ENCODE assay signal across 16 mouse cellular contexts in genomic region chr5:13548210-13548554, GRCm38 (mm10).
DNase-seq lines count a peak whose midpoint lies in the region; ATAC-seq and TF ChIP-seq lines count a peak whose summit lies in the region.
"Had no signal": no experiment of that assay in that cellular context is flagged by ENCODE, and none has a peak within 500 bp of the region (broad histone marks: within the 10 kb centered on the region; RNA-seq: fewer than 3 reads in every experiment).

No protein-coding gene starts in this region.

- H3K4me1 ChIP-seq in heart, embryonic 15.5 days (replicated peaks) = peaks cover 26% of the 10 kb centered on the region
- peaks cover 7% of the 10 kb centered on the region; the same call in 1 of the 2 replicates for H3K4me1 ChIP-seq in intestine, embryonic 15.5 days (replicated peaks)
- H3K4me1 ChIP-seq in intestine, embryonic 16.5 days (ENCODE audit: control insufficient read depth, insufficient read depth, low read length) = peaks cover 10% of the 10 kb centered on the region
- H3K4me1 ChIP-seq in neural tube, embryonic 14.5 days (ENCODE audit: control insufficient read depth, insufficient read depth, low read length) = no peaks in the 10 kb centered on the region
- peaks cover 6% of the 10 kb centered on the region for H3K4me1 ChIP-seq in embryonic fibroblast, embryonic 13.5 days (ENCODE audit: control insufficient read depth, insufficient read depth, low read length)

- H3K27me3 ChIP-seq in heart, embryonic 15.5 days = no peaks in the 10 kb centered on the region
- H3K27me3 ChIP-seq in intestine, embryonic 15.5 days (replicated peaks) = no peaks in the 10 kb centered on the region
- H3K27me3 ChIP-seq in intestine, embryonic 16.5 days (replicated peaks; ENCODE audit: control insufficient read depth, insufficient read depth, low read length) = no peaks in the 10 kb centered on the region
- no peaks in the 10 kb centered on the region for H3K27me3 ChIP-seq in neural tube, embryonic 14.5 days (ENCODE audit: control insufficient read depth, insufficient read depth, low read length)
- H3K27me3 ChIP-seq: hindbrain, embryonic 13.5 days; limb, embryonic 13.5 days; neural tube, embryonic 12.5 days had no signal

- no peak for TF ChIP-seq POLR2A in embryonic fibroblast, embryonic 13.5 days (IDR thresholded peaks at IDR 0.05; ENCODE audit: low read depth, low read length)

- no peaks in the 10 kb centered on the region for H3K36me3 ChIP-seq in heart, embryonic 15.5 days
- no peaks in the 10 kb centered on the region for H3K36me3 ChIP-seq in intestine, embryonic 15.5 days
- H3K36me3 ChIP-seq in intestine, embryonic 16.5 days (ENCODE audit: control insufficient read depth, insufficient read depth, low read length) = no peaks in the 10 kb centered on the region
- no peaks in the 10 kb centered on the region for H3K36me3 ChIP-seq in neural tube, embryonic 14.5 days (ENCODE audit: control insufficient read depth, insufficient read depth, low read length)
- H3K36me3 ChIP-seq: hindbrain, embryonic 13.5 days; neural tube, embryonic 12.5 days had no signal

- 21% methylated on average over 1 of the region's 1 CpGs for WGBS in heart, embryonic 15.5 days
- WGBS in intestine, embryonic 15.5 days = 12% methylated on average over 1 of the region's 1 CpGs
- WGBS in intestine, embryonic 16.5 days = 20% methylated on average over 1 of the region's 1 CpGs
- 33% methylated on average over 1 of the region's 1 CpGs for WGBS in neural tube, embryonic 14.5 days

- no peak overlapping the region for H3K9ac ChIP-seq in heart, embryonic 15.5 days
- H3K9ac ChIP-seq in intestine, embryonic 15.5 days = no peak overlapping the region
- no peak overlapping the region for H3K9ac ChIP-seq in intestine, embryonic 16.5 days (ENCODE audit: low read depth, low read length)
- H3K9ac ChIP-seq in neural tube, embryonic 14.5 days (replicated peaks; ENCODE audit: low read depth, low read length) = no peak overlapping the region
- H3K9ac ChIP-seq: hindbrain, embryonic 13.5 days; limb, embryonic 13.5 days; liver, embryonic 14.5 days; neural tube, embryonic 12.5 days had no signal

- peak overlapping the region; percentile 85 for H3K27ac ChIP-seq in heart, embryonic 15.5 days
- 0 out of 2 replicates have a peak overlapping the region, but pooled peaks have one; percentile 40 for H3K27ac ChIP-seq in intestine, embryonic 15.5 days
- H3K27ac ChIP-seq in intestine, embryonic 16.5 days (ENCODE audit: low read length) = no peak overlapping the region
- no peak overlapping the region for H3K27ac ChIP-seq in neural tube, embryonic 14.5 days (ENCODE audit: low read depth, low read length)
- peak overlapping the region; percentile 84 for H3K27ac ChIP-seq in embryonic fibroblast, embryonic 13.5 days (ENCODE audit: insufficient read depth, low read length)
- H3K27ac ChIP-seq: liver, embryonic 14.5 days; neural tube, embryonic 12.5 days had no signal

- TF ChIP-seq CTCF in embryonic fibroblast, embryonic 13.5 days (IDR thresholded peaks at IDR 0.05; ENCODE audit: borderline replicate concordance, insufficient read depth, low read length) = no peak

- H3K9me3 ChIP-seq in heart, embryonic 15.5 days (replicated peaks) = no peaks in the 10 kb centered on the region
- no peaks in the 10 kb centered on the region for H3K9me3 ChIP-seq in intestine, embryonic 15.5 days
- no peaks in the 10 kb centered on the region for H3K9me3 ChIP-seq in intestine, embryonic 16.5 days (ENCODE audit: control insufficient read depth, low read length)
- no peaks in the 10 kb centered on the region for H3K9me3 ChIP-seq in neural tube, embryonic 14.5 days (ENCODE audit: control insufficient read depth, low read length)
- H3K9me3 ChIP-seq: hindbrain, embryonic 13.5 days; limb, embryonic 13.5 days; neural tube, embryonic 12.5 days had no signal

- no peak for DNase-seq in heart, adult 18-20 months
- DNase-seq in neural tube, embryonic 10.5 days (ENCODE audit: extremely low spot score, low spot score) = no peak
- DNase-seq in embryo, embryonic 9.5 days (ENCODE audit: extremely low spot score) = no peak
- DNase-seq: adrenal gland, postnatal 25 days; cerebellum, adult 11 months; spleen, adult 18-20 months had no signal

- no peak overlapping the region for H3K4me3 ChIP-seq in heart, embryonic 15.5 days
- H3K4me3 ChIP-seq in intestine, embryonic 15.5 days (replicated peaks) = no peak overlapping the region
- H3K4me3 ChIP-seq in intestine, embryonic 16.5 days (ENCODE audit: low read length) = no peak overlapping the region
- no peak overlapping the region for H3K4me3 ChIP-seq in neural tube, embryonic 14.5 days (ENCODE audit: low read depth, low read length)
- no peak overlapping the region for H3K4me3 ChIP-seq in embryonic fibroblast, embryonic 13.5 days (ENCODE audit: insufficient read depth, low read length)
- H3K4me3 ChIP-seq: hindbrain, embryonic 13.5 days; limb, embryonic 13.5 days; neural tube, embryonic 12.5 days had no signal

- H3K4me2 ChIP-seq in heart, embryonic 15.5 days = no peak overlapping the region
- no peak overlapping the region for H3K4me2 ChIP-seq in intestine, embryonic 15.5 days (replicated peaks)
- H3K4me2 ChIP-seq in intestine, embryonic 16.5 days (ENCODE audit: low read depth, low read length) = no peak overlapping the region
- H3K4me2 ChIP-seq in neural tube, embryonic 14.5 days (ENCODE audit: low read depth, low read length) = no peak overlapping the region
- H3K4me2 ChIP-seq: hindbrain, embryonic 13.5 days; limb, embryonic 13.5 days; midbrain, embryonic 11.5 days had no signal

- ATAC-seq in heart, embryonic 15.5 days (replicated peaks; ENCODE audit: insufficient number of reproducible peaks, insufficient read depth, low FRiP score, low read depth) = no peak
- peak; percentile 47; the same call in 1 of the 2 replicates for ATAC-seq in intestine, embryonic 15.5 days
- ATAC-seq in intestine, embryonic 16.5 days = no peak; the same call in 1 of the 2 replicates
- ATAC-seq in neural tube, embryonic 14.5 days (ENCODE audit: low read depth) = 0 out of 2 replicates have a peak, but pooled peaks have one; percentile 5

Comparison
In these comparisons a context has a peak if more than half of its experiments do, and no peak if none do; other contexts are left out.
1. ATAC-seq: peak in intestine, embryonic 15.5 days (single experiment) and neural tube, embryonic 14.5 days (single experiment); none in heart, embryonic 15.5 days (single experiment) and intestine, embryonic 16.5 days (single experiment).
2. H3K27ac ChIP-seq: peak in heart, embryonic 15.5 days (single experiment), intestine, embryonic 15.5 days (single experiment) and embryonic fibroblast, embryonic 13.5 days (single experiment); none in intestine, embryonic 16.5 days (single experiment) and neural tube, embryonic 14.5 days (single experiment).